Mouse (Mus musculus) CH12.LX (cell line): Measurements from ENCODE around the gene AI464131. TPM values are rescaled to one million over a fixed set of nuclear protein-coding genes. Genes with fewer than 3 reads are reported as not detected.

Experiments used
- DNase-seq: peaks from one replicate; pipeline ENCODE4 v3.0.0-alpha.2; 2013; ENCODE audit errors: extremely low read depth
- H3K27ac ChIP-seq: 2 replicates; pipeline ENCODE4 v1.5.1; 2012; ENCODE audit warnings: low read depth, mild to moderate bottlenecking, control low read depth, moderate library complexity; ENCODE audit not compliant: insufficient read depth
- H3K27me3 ChIP-seq: replicated peaks from 2 replicates; pipeline ENCODE3; 2012; ENCODE audit warnings: inconsistent platforms
- H3K36me3 ChIP-seq, 2 experiments: replicated peaks in 1 of 2; 2 replicates each; pipeline versions ENCODE3 to v1.6.1; 2012; ENCODE audit warnings: inconsistent platforms in 1 of 2, low read length in 1 of 2, mild to moderate bottlenecking in 1 of 2, mixed read lengths in 1 of 2, moderate library complexity in 1 of 2; ENCODE audit not compliant: control insufficient read depth in 1 of 2, insufficient read depth in 1 of 2
- H3K4me1 ChIP-seq, 2 experiments: 2 replicates each; pipeline ENCODE4 v1.6.1; 2012; ENCODE audit warnings: inconsistent platforms in 1 of 2, moderate library complexity in 1 of 2; ENCODE audit not compliant: insufficient read depth in 2 of 2, control insufficient read depth in 1 of 2
- H3K4me2 ChIP-seq: 2 replicates; pipeline ENCODE4 v1.6.1; 2012; ENCODE audit warnings: low read depth, mild to moderate bottlenecking, control low read depth; ENCODE audit not compliant: poor library complexity, insufficient read depth, severe bottlenecking
- H3K4me3 ChIP-seq, 3 experiments: fragments of 150-350 bp in 1 of 3; sonication (generic) in 1 of 3; replicated peaks in 1 of 3; 2 replicates each; pipeline versions ENCODE3 to v1.5.1; 2011 to 2012; ENCODE audit warnings: low read depth in 2 of 3, low read length in 2 of 3, mild to moderate bottlenecking in 2 of 3, moderate library complexity in 2 of 3, control low read depth in 1 of 3, improper control_type of control experiment in 1 of 3, inconsistent platforms in 1 of 3, mixed read lengths in 1 of 3; ENCODE audit not compliant: poor library complexity in 1 of 3
- H3K79me2 ChIP-seq: replicated peaks from 2 replicates; pipeline ENCODE4 v1.6.1; 2012; ENCODE audit warnings: mild to moderate bottlenecking, moderate library complexity; ENCODE audit not compliant: control insufficient read depth, poor library complexity, insufficient read depth, severe bottlenecking; ENCODE audit errors: extremely low read depth
- H3K9ac ChIP-seq: 2 replicates; pipeline ENCODE4 v1.6.1; 2012; ENCODE audit warnings: low read depth, mild to moderate bottlenecking, control low read depth, moderate library complexity; ENCODE audit not compliant: insufficient read depth
- H3K9me3 ChIP-seq: replicated peaks from 2 replicates; pipeline ENCODE3; 2012; ENCODE audit warnings: low read length, inconsistent platforms, mixed read lengths
- BHLHE40 ChIP-seq: IDR thresholded peaks from 2 replicates; pipeline ENCODE4 v1.6.1; 2011; ENCODE audit warnings: mild to moderate bottlenecking, low read depth, low read length, improper control_type of control experiment
- CHD1 ChIP-seq: IDR thresholded peaks from 2 replicates; pipeline ENCODE4 v1.6.1; 2012; ENCODE audit warnings: low read depth, low read length, improper control_type of control experiment, inconsistent platforms
- CTCF ChIP-seq, 2 experiments: IDR thresholded peaks in 1 of 2; conservative IDR thresholded peaks in 1 of 2; 2 replicates each; pipeline ENCODE4 v1.5.1; 2011 to 2012; ENCODE audit warnings: low read depth in 2 of 2, low read length in 2 of 2, improper control_type of control experiment in 1 of 2, inconsistent platforms in 1 of 2, mild to moderate bottlenecking in 1 of 2, moderate library complexity in 1 of 2
- E2F4 ChIP-seq: IDR thresholded peaks from 2 replicates; pipeline ENCODE4 v1.6.1; 2011; ENCODE audit warnings: low read depth, low read length, improper control_type of control experiment; ENCODE audit not compliant: insufficient replicate concordance
- ELF1 ChIP-seq: IDR thresholded peaks from 2 replicates; pipeline ENCODE4 v1.6.1; 2014; ENCODE audit warnings: low read depth, mild to moderate bottlenecking, inconsistent platforms, low read length, improper control_type of control experiment
- EP300 ChIP-seq: IDR thresholded peaks from 2 replicates; pipeline ENCODE4 v1.6.1; 2011; ENCODE audit warnings: low read length, improper control_type of control experiment
- GABPA ChIP-seq: IDR thresholded peaks from 2 replicates; pipeline ENCODE4 v1.6.1; 2012; ENCODE audit warnings: low read depth, low read length, improper control_type of control experiment, inconsistent platforms; ENCODE audit not compliant: insufficient replicate concordance
- IRF4 ChIP-seq: IDR thresholded peaks from 2 replicates; pipeline ENCODE4 v1.6.1; 2014; ENCODE audit warnings: low read depth, mild to moderate bottlenecking, inconsistent platforms, low read length, improper control_type of control experiment
- JUN ChIP-seq: IDR thresholded peaks from 2 replicates; pipeline ENCODE4 v1.6.1; 2011; ENCODE audit warnings: low read depth, mild to moderate bottlenecking, low read length, improper control_type of control experiment, moderate library complexity; ENCODE audit not compliant: insufficient read depth
- JUND ChIP-seq: conservative IDR thresholded peaks from 2 replicates; pipeline ENCODE4 v1.6.1; 2011; ENCODE audit warnings: low read depth, low read length, improper control_type of control experiment
- MAZ ChIP-seq: IDR thresholded peaks from 2 replicates; pipeline ENCODE4 v1.6.1; 2012; ENCODE audit warnings: low read depth, mild to moderate bottlenecking, inconsistent platforms, low read length, improper control_type of control experiment, moderate library complexity
- MEF2A ChIP-seq: IDR thresholded peaks from 2 replicates; pipeline ENCODE4 v1.6.1; 2014; ENCODE audit warnings: low read depth, mild to moderate bottlenecking, inconsistent platforms, low read length, improper control_type of control experiment, borderline replicate concordance
- MXI1 ChIP-seq: IDR thresholded peaks from 2 replicates; pipeline ENCODE4 v1.6.1; 2011; ENCODE audit warnings: mild to moderate bottlenecking, low read depth, low read length, improper control_type of control experiment
- MYC ChIP-seq: IDR thresholded peaks from 2 replicates; pipeline ENCODE4 v1.6.1; 2011; ENCODE audit warnings: low read depth, mild to moderate bottlenecking, improper control_type of control experiment, low read length
- NELFE ChIP-seq: IDR thresholded peaks from 2 replicates; pipeline ENCODE4 v1.6.1; 2011; ENCODE audit warnings: low read depth, low read length, improper control_type of control experiment
- POLR2A ChIP-seq: IDR thresholded peaks from 2 replicates; pipeline ENCODE4 v1.6.1; 2011; ENCODE audit warnings: low read depth, mild to moderate bottlenecking, improper control_type of control experiment, low read length
- RCOR1 ChIP-seq: conservative IDR thresholded peaks from 2 replicates; pipeline ENCODE4 v1.6.1; 2012; ENCODE audit warnings: low read depth, mild to moderate bottlenecking, inconsistent platforms, low read length, improper control_type of control experiment
- SMC3 ChIP-seq: IDR thresholded peaks from 2 replicates; pipeline ENCODE4 v1.6.1; 2011; ENCODE audit warnings: low read depth, low read length, improper control_type of control experiment
- TBP ChIP-seq: conservative IDR thresholded peaks from 2 replicates; pipeline ENCODE4 v1.6.1; 2011; ENCODE audit warnings: low read depth, low read length, improper control_type of control experiment
- UBTF ChIP-seq: IDR thresholded peaks from 2 replicates; pipeline ENCODE4 v1.6.1; 2012; ENCODE audit warnings: low read depth, mild to moderate bottlenecking, inconsistent platforms, low read length, improper control_type of control experiment, moderate library complexity
- ZC3H11A ChIP-seq: IDR thresholded peaks from 2 replicates; pipeline ENCODE4 v1.6.1; 2012; ENCODE audit warnings: low read depth, mild to moderate bottlenecking, inconsistent platforms, low read length, improper control_type of control experiment
- ZKSCAN1 ChIP-seq: IDR thresholded peaks from 2 replicates; pipeline ENCODE4 v1.6.1; 2012; ENCODE audit warnings: low read depth, inconsistent platforms, low read length, improper control_type of control experiment, borderline replicate concordance
- ZMIZ1 ChIP-seq: IDR thresholded peaks from 2 replicates; pipeline ENCODE4 v1.6.1; 2012; ENCODE audit warnings: low read depth, mild to moderate bottlenecking, inconsistent platforms, low read length, improper control_type of control experiment
- dilution Hi-C: fragments of 300-500 bp; cut with MboI; formaldehyde crosslinking; loops from 2 replicates; pipeline ENCODE4 v1.14.3; 2020; ENCODE audit warnings: low sequenced_read_pairs; ENCODE audit not compliant: extremely low pct_unique_long_range_greater_than_20kb, extremely low pct_ligation_motif_present
- in situ Hi-C: fragments of 300-500 bp; cut with MboI; formaldehyde crosslinking; loops from 3 replicates; pipeline ENCODE4 v1.14.3; 2019; ENCODE audit warnings: low sequenced_read_pairs, low pct_ligation_motif_present, low pct_unique_long_range_greater_than_20kb, mixed read lengths
- polyA plus RNA-seq: library from polyadenylated mRNA; unstranded; fragments of >175 nt; gene quantifications from 2 replicates; pipeline ENCODE4 v1.2.1, GENCODE M21; 2012; ENCODE audit warnings: low read depth; ENCODE audit not compliant: insufficient read length
- total RNA-seq, 2 experiments: library from RNA; depleted of rRNA; stranded (reverse); fragments of 300-350 nt in 1 of 2; fragments of >200 nt in 1 of 2; gene quantifications; 2 replicates each; pipeline ENCODE4 v1.2.3; 2012 to 2014

Gene AI464131
- total and polyA plus RNA-seq, 3 experiments = 0.04 to 0.10 TPM; not detected in 1

- Histone ChIP-seq H3K36me3 (peaks cover 8 to 43% of the 10 kb centered on the region in 2 experiments), H3K9ac (no peak overlapping the region), H3K79me2 (no peaks in the 10 kb centered on the region), H3K9me3 (no peaks in the 10 kb centered on the region), H3K4me3 (no peak overlapping the region), H3K4me1 (no peaks in the 10 kb centered on the region), H3K4me2 (no peak overlapping the region), H3K27ac (no peak overlapping the region), H3K27me3 (no peaks in the 10 kb centered on the region)
- TF ChIP-seq IRF4 = no peak
- TF ChIP-seq TBP = no peak
- TF ChIP-seq ZMIZ1 = no peak
- TF ChIP-seq CTCF (conservative IDR thresholded peaks at IDR 0.05 in 1 of 2, IDR thresholded peaks at IDR 0.05 in 1 of 2; ENCODE audit: low read depth in 2 of 2, low read length in 2 of 2) = peak in 1 of 2 experiments; percentile 38; a peak in 1 of 4 replicates
- no peak for TF ChIP-seq MEF2A
- DNase-seq = no peak
- dilution Hi-C loops = no loop called here
- in situ Hi-C loops = no loop called here
Observed at GRCm38 (mm10) chr4:41478751-41479455, 24.0 kb downstream of the AI464131 start.

- no peak overlapping the region for H3K4me3 ChIP-seq
- peaks cover 8 to 41% of the 10 kb centered on the region in 2 experiments for H3K36me3 ChIP-seq
- no peaks in the 10 kb centered on the region for H3K4me1 ChIP-seq
- no peak overlapping the region for H3K9ac ChIP-seq
- no peak for DNase-seq
- H3K9me3 ChIP-seq = no peaks in the 10 kb centered on the region
- H3K27me3 ChIP-seq = no peaks in the 10 kb centered on the region
- TF ChIP-seq NELFE (no peak), MXI1 (no peak), EP300 (no peak), BHLHE40 (no peak), GABPA (no peak), ZC3H11A (no peak), MYC (no peak)
- H3K79me2 ChIP-seq = no peaks in the 10 kb centered on the region
- no peak overlapping the region for H3K4me2 ChIP-seq
- dilution Hi-C loops (no loop called here), in situ Hi-C loops (no loop called here)
- no peak overlapping the region for H3K27ac ChIP-seq
Observed at GRCm38 (mm10) chr4:41477648-41478160, 25.2 kb downstream of the AI464131 start.

- in situ Hi-C loops = no loop called here
- H3K27ac ChIP-seq = no peak overlapping the region
- H3K27me3 ChIP-seq = no peaks in the 10 kb centered on the region
- no peaks in the 10 kb centered on the region for H3K9me3 ChIP-seq
- H3K4me1 ChIP-seq = peaks cover 0 to 4% of the 10 kb centered on the region in 2 experiments; a peak in 1 of 4 replicates
- H3K4me3 ChIP-seq = no peak overlapping the region
- DNase-seq = no peak
- dilution Hi-C loops = no loop called here
- peaks cover 0 to 2% of the 10 kb centered on the region in 2 experiments for H3K36me3 ChIP-seq
- no peaks in the 10 kb centered on the region for H3K79me2 ChIP-seq
- H3K9ac ChIP-seq = no peak overlapping the region
- H3K4me2 ChIP-seq = no peak overlapping the region
- TF ChIP-seq JUND (no peak), ZKSCAN1 (no peak), MAZ (no peak), SMC3 (no peak), UBTF (no peak), CHD1 (no peak), ELF1 (no peak), RCOR1 (no peak), ZC3H11A (no peak), POLR2A (no peak), MEF2A (no peak), E2F4 (no peak), JUN (no peak), CTCF (conservative IDR thresholded peaks at IDR 0.05 in 1 of 2, IDR thresholded peaks at IDR 0.05 in 1 of 2; ENCODE audit: low read depth in 2 of 2, low read length in 2 of 2) (no peak)
Observed at GRCm38 (mm10) chr4:41471384-41471689, 31.5 kb downstream of the AI464131 start.
